Mouse (Mus musculus) stomach, postnatal 0 days (tissue): ENCODE measurements around the gene Sap30bp. TPM values are rescaled to one million over a fixed set of nuclear protein-coding genes. Genes with fewer than 3 reads are reported as not detected.

Source experiments
- ATAC-seq: fragments of 200-750 bp; cut with Nextera tagmentation; 2 replicates; pipeline ENCODE4 v1.8.0; 2017; ENCODE audit not compliant: low FRiP score, low TSS enrichment
- DNase-seq: peaks from one replicate; pipeline ENCODE4 v3.0.0-alpha.2; 2016; ENCODE audit warnings: low spot score
- H3K27ac ChIP-seq: fragments of 300-500 bp; sonication (generic); replicated peaks from 2 replicates; pipeline ENCODE4 v1.5.1; 2014; ENCODE audit warnings: mild to moderate bottlenecking, control low read depth
- H3K27me3 ChIP-seq: fragments of 300-500 bp; sonication (generic); 2 replicates; pipeline ENCODE4 v1.6.1; 2014; ENCODE audit warnings: low read length; ENCODE audit not compliant: control insufficient read depth, insufficient read depth
- H3K36me3 ChIP-seq: fragments of 300-500 bp; sonication (generic); 2 replicates; pipeline ENCODE4 v1.6.1; 2014; ENCODE audit warnings: low read length, mixed read lengths; ENCODE audit not compliant: control insufficient read depth, insufficient read depth
- H3K4me1 ChIP-seq: fragments of 300-500 bp; sonication (generic); replicated peaks from 2 replicates; pipeline ENCODE4 v1.6.1; 2014; ENCODE audit warnings: antibody characterized with exemption; ENCODE audit not compliant: control insufficient read depth, insufficient read depth
- H3K4me2 ChIP-seq: fragments of 300-500 bp; sonication (generic); replicated peaks from 2 replicates; pipeline ENCODE4 v1.6.1; 2014; ENCODE audit warnings: low read depth, mild to moderate bottlenecking, control low read depth, moderate library complexity
- H3K4me3 ChIP-seq: fragments of 300-500 bp; sonication (generic); 2 replicates; pipeline ENCODE4 v1.5.1; 2014; ENCODE audit warnings: low read depth, low read length, control low read depth
- H3K9ac ChIP-seq: fragments of 300-500 bp; sonication (generic); 2 replicates; pipeline ENCODE4 v1.6.1; 2014; ENCODE audit warnings: mild to moderate bottlenecking, low read length, control low read depth, mixed read lengths
- H3K9me3 ChIP-seq: fragments of 300-500 bp; sonication (generic); 2 replicates; pipeline ENCODE4 v1.6.1; 2016; ENCODE audit warnings: low read length; ENCODE audit not compliant: control insufficient read depth
- CTCF ChIP-seq: IDR thresholded peaks from 2 replicates; pipeline ENCODE4 v1.5.1; 2016; ENCODE audit warnings: antibody characterized with exemption, low read depth, mild to moderate bottlenecking, moderate library complexity
- EP300 ChIP-seq: optimal IDR thresholded peaks from 2 replicates; pipeline ENCODE3; 2016; ENCODE audit warnings: antibody characterized with exemption
- WGBS: fragments of 180-500 bp; shearing (Covaris S2); extraction: QIAGEN DNeasy Blood & Tissue Kit; methylation state at CpG from one replicate; pipeline ENCODE4 v1.1.7; 2014; 5-methylcytosine and 5-hydroxymethylcytosine counted together
- polyA plus RNA-seq: library from polyadenylated mRNA; unstranded; fragments of >200 nt; fragmentation: Nextera tagmentation; extraction: Ambion mirVana; gene quantifications from 2 replicates; pipeline ENCODE4 v1.2.1, GENCODE M21; 2015

Gene Sap30bp
- polyA plus RNA-seq, 1 experiment from 2014 or later = 23.6 TPM

DNA sequence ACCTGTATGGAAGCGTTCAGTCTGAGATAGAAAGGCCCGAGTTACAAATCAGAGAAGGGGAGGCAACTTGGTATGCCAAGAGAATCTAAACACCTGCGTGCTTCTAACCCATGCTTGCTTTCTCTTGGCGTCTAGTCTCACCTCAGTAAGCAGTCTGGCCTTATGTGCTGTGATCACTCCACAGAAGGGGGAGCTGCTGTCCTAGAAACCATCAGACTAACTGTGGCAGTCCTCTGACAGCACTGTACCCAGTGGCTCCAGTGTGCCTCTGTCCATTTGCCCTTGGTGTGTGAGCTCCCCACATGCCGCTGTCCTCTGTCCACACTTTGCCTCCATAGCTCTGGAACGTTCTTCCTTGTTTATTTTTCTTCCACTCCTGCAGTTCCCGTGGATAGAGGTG, 8.9 kb downstream of the Sap30bp start:
- ATAC-seq = peak; percentile 39; the same call in 1 of the 2 replicates
- no peaks in the 10 kb centered on the region for H3K9me3 ChIP-seq
- no peak for DNase-seq
- no peak overlapping the region for H3K4me2 ChIP-seq
- H3K36me3 ChIP-seq = peaks cover 12% of the 10 kb centered on the region
- no peak overlapping the region for H3K27ac ChIP-seq
- no peak overlapping the region for H3K9ac ChIP-seq
- H3K4me1 ChIP-seq = no peaks in the 10 kb centered on the region
- WGBS = 76% methylated on average over 7 of the region's 7 CpGs
- no peak for TF ChIP-seq EP300
- peak; percentile 60 for TF ChIP-seq CTCF
- H3K4me3 ChIP-seq = no peak overlapping the region
- H3K27me3 ChIP-seq = no peaks in the 10 kb centered on the region

DNA sequence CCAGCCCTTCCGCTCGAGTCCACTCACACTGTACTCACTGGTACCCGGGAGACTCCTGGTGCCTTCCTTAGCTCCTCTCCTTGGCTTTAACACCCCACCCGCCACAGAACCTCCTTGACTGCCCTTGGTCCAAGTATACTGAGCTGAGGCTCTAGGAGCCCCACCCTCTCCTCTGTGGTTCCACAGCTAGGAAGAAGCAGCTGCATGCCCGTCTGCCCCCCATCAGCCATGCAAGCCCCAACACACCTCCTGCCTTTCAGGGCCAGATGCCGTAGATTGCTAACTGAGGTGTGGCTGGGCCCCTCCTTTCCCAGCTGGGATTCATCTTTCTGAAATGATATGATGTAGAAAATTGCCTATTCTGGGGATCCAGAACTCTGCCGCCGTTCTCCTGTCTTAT, 12.2 kb downstream of the Sap30bp start:
- ATAC-seq (no peak; the same call in 1 of the 2 replicates), DNase-seq (no peak)
- no peaks in the 10 kb centered on the region for H3K4me1 ChIP-seq
- no peak overlapping the region for H3K4me3 ChIP-seq
- H3K4me2 ChIP-seq = no peak overlapping the region
- peak overlapping the region; percentile 67 for H3K27ac ChIP-seq
- TF ChIP-seq CTCF (no peak), EP300 (no peak)
- H3K9me3 ChIP-seq = no peaks in the 10 kb centered on the region
- H3K27me3 ChIP-seq = no peaks in the 10 kb centered on the region
- H3K9ac ChIP-seq = no peak overlapping the region
- WGBS = 76% methylated on average over 8 of the region's 8 CpGs
- peaks cover 10% of the 10 kb centered on the region for H3K36me3 ChIP-seq

DNA sequence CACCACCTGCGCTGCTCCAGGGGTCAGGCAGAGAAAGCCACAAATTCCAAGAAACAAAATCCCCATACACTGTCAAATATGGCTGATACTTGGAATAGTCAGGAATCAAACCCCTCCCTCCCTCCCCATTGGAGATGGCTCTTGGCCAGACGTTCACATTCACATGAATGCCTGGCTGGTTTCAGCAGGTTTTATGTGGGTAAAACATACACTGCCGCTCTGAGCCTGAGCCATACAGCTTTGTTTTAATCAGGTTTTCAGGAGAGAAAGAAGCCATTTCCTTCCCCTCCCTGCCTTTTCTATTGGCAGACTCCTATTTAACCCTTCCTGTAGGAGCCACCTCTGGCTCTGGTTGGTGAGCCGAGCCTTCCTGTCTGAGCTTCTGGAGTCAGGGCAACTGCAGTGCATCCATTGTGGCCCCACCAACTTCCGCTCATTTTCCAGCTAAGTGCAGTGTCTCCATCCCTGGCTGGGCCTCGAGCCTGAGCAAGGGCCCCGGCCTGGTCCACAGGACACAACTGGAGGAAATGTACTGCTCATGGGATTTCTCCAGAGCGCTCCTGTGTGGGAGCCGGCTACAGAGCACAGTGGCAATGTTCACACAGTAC, 13.2 kb downstream of the Sap30bp start:
- 71% methylated on average over 9 of the region's 9 CpGs for WGBS
- H3K9ac ChIP-seq = no peak overlapping the region
- no peaks in the 10 kb centered on the region for H3K9me3 ChIP-seq
- no peak overlapping the region for H3K4me2 ChIP-seq
- ATAC-seq (peak; percentile 30; the same call in 1 of the 2 replicates), DNase-seq (no peak)
- no peaks in the 10 kb centered on the region for H3K27me3 ChIP-seq
- TF ChIP-seq EP300 = no peak
- TF ChIP-seq CTCF = no peak
- H3K36me3 ChIP-seq = peaks cover 6% of the 10 kb centered on the region
- no peak overlapping the region for H3K4me3 ChIP-seq
- H3K27ac ChIP-seq = peak overlapping the region; percentile 70
- H3K4me1 ChIP-seq = no peaks in the 10 kb centered on the region

DNA sequence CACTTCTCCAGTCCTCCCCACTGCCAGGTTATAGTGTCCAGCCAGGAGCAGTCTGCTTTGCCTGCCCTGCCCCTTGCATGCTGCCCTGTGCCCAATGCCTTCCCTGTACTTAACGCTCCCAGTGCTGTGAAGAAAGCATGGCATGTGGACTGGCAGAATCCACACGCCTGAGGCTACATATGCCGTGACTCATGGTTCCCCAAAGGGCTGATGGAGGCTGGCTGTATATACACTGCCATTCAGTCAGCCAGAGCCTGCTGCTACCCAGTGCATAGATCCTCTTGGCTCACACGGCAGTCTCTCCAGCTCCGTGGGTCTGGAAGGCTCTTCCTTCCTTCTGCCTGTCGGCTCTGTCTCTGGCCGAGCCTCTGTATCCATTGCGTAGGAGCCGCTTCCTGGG, 15.2 kb downstream of the Sap30bp start:
- no peak for ATAC-seq
- peaks cover 3% of the 10 kb centered on the region; the same call in 1 of the 2 replicates for H3K36me3 ChIP-seq

DNA sequence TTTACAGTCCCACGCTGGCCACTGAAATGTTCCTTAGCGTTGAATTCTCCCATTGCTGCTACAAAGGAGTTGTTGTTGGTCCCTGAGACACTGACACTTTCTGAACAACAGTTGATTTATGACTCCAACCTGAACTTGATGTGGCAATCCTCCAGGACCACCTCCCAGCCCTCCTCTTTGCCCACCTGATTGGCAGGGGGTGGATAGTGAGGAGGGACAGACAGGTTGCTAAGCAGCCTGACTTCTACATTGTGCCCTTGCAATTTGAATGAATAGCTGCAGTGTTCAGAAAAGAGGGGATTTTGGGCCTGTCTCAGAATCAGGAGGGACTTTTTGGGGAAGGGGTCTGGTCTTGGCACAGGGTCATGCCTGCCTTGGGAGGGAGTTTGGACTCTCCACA, 17.6 kb downstream of the Sap30bp start:
- 0 out of 2 replicates have a peak, but pooled peaks cover 3% of the 10 kb centered on the region for H3K4me1 ChIP-seq
- no peaks in the 10 kb centered on the region for H3K27me3 ChIP-seq
- no peak overlapping the region for H3K27ac ChIP-seq
- no peak overlapping the region for H3K4me3 ChIP-seq
- no peak for ATAC-seq
- 87% methylated on average over 2 of the region's 2 CpGs for WGBS
- TF ChIP-seq EP300 (no peak), CTCF (no peak)
- H3K9me3 ChIP-seq = no peaks in the 10 kb centered on the region
- no peak for DNase-seq
- H3K9ac ChIP-seq = no peak overlapping the region
- H3K36me3 ChIP-seq = peaks cover 3% of the 10 kb centered on the region; the same call in 1 of the 2 replicates
- no peak overlapping the region for H3K4me2 ChIP-seq

More for the DNA sequence above, 15.2 kb downstream of the Sap30bp start:
- no peak overlapping the region for H3K9ac ChIP-seq
- 79% methylated on average over 9 of the region's 9 CpGs for WGBS
- no peak overlapping the region for H3K4me3 ChIP-seq
- H3K4me1 ChIP-seq = no peaks in the 10 kb centered on the region
- H3K9me3 ChIP-seq = no peaks in the 10 kb centered on the region
- no peak for DNase-seq
- H3K4me2 ChIP-seq = no peak overlapping the region
- H3K27ac ChIP-seq = no peak overlapping the region
- no peaks in the 10 kb centered on the region for H3K27me3 ChIP-seq
- TF ChIP-seq EP300 (no peak), CTCF (no peak)

DNA sequence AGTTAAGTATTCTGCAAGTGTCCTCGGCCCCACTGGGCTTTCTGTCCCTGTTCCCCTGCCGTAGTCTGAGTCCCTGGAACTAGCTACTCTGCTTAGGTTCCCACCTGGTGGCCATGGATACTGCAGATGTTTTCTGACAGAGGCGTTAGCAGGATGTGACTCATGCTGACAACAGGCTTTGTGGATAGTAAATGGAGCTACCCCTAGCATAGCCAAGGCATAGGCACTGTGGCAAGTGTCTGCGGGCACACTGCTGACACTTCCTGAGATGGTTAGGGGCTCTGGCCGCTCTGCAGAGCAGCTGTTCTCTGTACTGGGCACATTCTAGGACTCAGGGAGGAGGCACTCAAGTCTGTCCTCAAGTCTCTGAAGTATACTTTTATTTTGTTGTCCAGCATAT, 21.6 kb downstream of the Sap30bp start:
- Histone ChIP-seq H3K4me3 (no peak overlapping the region), H3K4me1 (0 out of 2 replicates have a peak, but pooled peaks cover 3% of the 10 kb centered on the region), H3K4me2 (no peak overlapping the region), H3K27me3 (no peaks in the 10 kb centered on the region), H3K27ac (peak overlapping the region; percentile 91), H3K36me3 (no peaks in the 10 kb centered on the region; the same call in 1 of the 2 replicates), H3K9me3 (no peaks in the 10 kb centered on the region), H3K9ac (no peak overlapping the region)
- WGBS = 55% methylated on average over 5 of the region's 5 CpGs
- TF ChIP-seq EP300 (no peak), CTCF (no peak)
- peak; percentile 77 for ATAC-seq
- DNase-seq = peak; percentile 67
